Mouse (Mus musculus): ENCODE data around the gene Tex44.

Tex44 gene

DNA sequence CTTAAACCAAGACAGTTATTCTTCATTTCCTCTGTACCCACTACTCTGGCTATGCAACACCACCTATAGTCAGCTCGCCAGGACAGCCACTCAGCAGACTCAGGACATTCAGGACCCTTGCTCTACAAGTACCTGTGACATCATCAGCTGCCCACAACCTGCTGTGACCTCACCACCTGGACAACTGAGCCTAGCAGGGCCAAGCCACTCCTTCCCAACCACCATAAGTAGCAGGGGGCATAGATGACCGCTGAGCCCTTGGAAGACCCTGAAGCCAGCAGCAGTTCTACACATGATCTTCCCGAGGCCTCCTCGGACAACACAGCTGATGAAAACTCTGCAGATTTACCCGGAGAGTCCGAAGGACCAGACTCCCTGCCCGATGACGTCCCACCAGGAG lies at the start of gene Tex44, which contains the start of gene Nmur1:
Tex44 (plus strand) TSS at position 202 of the 400 bp plus-strand sequence.
Nmur1 (minus strand) TSS at position 101 of the 400 bp plus-strand sequence.
- DNase-seq (ENCODE audit: low read depth, low spot score) = no peak

DNA sequence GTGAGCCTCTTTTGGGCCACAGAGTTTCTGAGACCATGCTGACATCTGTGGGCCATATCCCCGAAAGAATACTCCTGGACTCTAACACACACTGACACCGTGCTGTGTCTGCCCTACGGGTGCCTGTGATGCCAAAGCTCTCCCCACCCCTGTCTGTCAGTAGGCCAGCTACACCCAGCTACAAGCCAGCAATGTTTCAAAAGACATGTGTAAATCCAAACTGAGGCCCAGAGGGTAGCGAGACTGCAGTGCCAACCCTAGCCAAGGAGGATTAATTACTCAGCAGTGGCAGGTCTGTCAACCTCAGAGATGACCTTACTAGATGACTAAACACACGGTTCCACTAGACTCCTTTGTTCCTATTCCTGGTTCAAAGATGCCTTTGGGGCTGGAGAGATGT lies 49.8 kb upstream of the Tex44 start:
- no peak for DNase-seq (ENCODE audit: low read depth, low spot score)

DNA sequence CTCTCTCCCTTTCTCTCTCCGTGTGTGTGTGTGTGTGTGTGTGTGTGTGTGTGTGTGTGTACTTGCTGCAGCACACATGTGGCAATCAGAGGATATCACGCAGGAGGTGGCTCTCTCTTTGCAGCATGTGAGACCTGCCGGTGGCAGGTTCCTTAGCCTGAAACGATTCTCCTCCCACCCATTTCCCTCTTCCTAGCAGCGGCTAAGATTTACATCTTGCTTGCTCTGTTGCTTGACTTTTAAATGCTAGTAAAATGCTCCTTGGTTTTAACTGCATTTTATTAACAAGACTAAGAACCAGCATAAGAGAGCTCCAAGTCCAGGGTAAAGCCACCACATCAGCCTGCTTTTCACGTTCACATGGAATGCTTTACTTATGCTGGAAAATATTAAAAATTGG lies 47.5 kb upstream of the Tex44 start:
- peak; percentile 58 for DNase-seq (ENCODE audit: low read depth, low spot score)

DNA sequence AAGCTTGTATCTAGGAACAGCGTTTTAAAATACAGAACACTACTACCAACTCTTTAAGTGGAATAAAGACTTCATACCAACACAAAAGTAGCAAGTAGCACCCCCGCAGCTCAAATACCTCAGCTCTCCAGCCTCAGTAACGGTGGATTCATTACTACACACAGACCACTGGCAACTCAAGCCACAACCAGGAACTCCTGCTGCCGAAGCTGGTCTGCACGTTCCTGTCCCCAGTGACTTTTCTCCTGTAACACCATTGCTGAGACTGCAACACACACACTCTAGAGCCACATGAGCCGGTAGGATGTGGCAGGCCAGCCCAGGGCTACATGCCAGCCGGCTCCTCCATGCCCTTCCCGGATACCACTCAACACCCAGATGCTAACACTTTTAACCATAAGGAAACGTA lies 47.0 kb upstream of the Tex44 start:
- DNase-seq (ENCODE audit: low read depth, low spot score) = no peak

DNA sequence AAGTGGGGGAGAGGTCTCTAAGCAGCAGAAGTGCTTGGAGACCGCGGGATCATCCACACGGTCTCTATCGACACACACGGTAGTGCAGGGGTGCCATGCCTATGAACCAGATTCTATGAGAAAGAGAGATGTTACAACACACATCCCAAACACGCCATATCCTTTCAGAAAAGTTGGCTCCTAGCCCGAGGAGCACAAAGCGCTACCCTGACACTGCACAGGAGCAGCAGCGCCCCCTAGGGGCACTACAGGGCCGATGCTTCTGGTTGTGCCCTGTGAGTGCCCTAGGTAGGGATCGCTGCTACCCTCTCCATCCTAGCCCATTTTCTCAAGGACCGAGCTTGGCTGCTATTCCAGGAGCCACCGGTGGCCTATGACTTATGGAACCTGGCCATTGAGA lies 45.1 kb upstream of the Tex44 start:
- no peak for DNase-seq (ENCODE audit: low read depth, low spot score)

DNA sequence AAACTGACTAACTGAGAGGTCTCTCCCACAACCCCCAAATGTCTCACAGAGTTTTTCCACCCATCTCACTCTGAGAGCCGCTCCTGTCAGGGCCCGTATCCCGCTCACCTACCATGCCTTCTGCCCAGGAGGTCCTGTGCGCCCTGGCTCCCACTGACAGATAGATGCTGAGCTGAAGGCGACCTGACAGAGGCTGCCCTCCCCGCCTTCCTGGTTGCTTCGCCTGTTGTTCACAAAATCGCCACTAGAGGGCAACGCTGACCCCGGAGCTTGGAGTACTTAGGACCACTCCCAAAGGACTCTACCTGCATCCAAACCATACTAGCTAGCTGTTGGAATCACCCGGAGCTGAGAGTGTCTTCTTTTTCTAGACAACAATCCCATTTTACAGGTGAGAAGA lies 36.9 kb upstream of the Tex44 start:
- DNase-seq (ENCODE audit: low read depth, low spot score) = no peak

DNA sequence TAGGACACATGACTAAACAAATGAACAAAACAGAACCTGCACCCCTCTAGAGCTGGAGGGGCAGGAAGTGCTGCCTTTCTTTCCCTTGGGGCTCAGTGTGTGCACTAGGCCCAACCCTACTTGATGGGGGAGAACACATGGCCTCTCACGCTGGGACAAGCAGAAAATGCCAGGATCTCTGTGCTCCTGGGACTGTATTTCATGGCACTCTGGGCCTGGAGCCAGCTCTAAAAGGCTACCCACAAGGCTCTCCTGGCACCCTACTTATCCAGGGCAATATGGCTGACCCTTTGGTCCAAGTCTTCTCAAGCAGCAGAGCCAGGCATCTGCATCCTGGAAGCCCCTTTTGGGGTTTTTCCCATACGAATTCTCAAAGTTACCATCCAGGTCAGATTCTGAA lies 34.7 kb upstream of the Tex44 start:
- no peak for DNase-seq (ENCODE audit: low read depth, low spot score)

DNA sequence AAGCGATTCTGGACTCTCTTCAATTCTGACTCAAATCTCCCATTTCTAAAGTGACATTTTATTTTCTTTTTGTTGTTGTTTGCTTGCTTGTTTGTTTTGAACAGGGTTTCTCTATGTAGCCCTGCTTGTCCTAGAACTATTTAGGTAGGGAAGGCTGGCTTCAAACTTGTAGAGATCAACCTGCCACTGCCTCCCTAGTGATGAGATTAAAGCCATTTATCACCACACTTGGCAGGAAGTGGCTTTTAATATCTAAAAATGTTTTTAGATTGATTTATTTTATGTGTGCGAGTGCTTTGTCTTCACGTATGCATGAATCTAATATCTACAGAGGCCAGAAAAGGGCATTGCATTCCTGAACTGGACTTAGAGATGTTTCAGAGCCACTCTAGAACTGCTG lies 32.9 kb upstream of the Tex44 start:
- no peak for DNase-seq (ENCODE audit: low read depth, low spot score)

DNA sequence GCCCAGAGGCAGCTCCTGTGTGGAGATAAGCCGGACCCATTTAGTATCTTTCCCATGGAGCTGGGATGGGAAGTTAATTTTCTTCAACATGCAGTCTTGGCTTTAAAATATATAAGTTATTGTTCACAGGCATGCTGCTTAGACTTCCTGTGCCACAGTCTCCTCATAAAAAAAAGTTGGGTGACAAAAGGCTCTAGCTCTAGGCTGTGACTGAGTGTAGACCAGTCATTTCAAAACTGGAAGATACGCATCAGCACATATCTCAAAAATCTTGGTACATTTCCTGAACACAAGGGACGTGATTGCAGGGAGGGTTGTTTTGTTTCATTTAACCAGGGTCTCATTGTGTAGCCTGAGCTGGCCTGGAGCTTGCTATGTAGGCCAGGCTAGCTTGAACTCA lies 31.9 kb upstream of the Tex44 start:
- DNase-seq (ENCODE audit: low read depth, low spot score) = no peak

DNA sequence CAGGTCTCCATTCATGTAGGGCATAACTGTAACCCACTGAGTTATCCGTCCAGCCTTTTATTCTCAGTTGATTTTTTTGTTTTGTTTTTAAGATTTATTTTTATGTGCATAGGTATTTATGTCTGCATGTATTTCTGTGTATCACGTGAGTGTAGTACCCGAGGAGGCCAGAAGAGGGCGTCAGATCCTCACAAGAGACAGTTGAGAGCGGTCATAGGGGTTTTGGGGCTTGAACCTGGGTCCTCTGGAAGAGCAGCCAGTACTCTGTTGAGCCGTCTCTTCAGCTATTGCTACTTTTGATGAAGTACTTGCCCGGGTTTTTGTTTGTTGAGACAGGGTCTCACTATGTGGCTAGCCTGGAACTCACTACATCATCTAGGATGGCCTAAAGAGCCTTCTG lies 30.2 kb upstream of the Tex44 start:
- DNase-seq (ENCODE audit: low read depth, low spot score) = no peak

DNA sequence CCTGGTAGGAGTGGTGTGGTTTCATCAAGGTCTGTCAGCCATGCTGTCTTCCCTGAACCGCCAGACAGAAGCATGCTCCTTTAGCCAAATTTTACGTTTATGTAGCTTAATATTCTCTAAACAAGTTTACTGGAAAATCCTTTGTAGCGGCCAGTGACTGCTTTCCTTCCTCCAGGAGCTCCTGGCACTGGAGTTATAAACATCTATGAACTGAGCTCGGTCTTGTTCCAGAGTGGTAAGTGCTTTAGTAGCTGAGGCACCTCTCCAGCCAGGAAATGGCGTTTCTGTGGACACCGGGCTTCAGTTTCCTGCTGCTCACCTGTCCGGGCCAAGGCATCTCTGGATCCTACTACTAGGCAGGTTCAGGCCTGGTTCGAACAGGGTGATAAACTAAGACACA lies 28.5 kb upstream of the Tex44 start:
- no peak for DNase-seq (ENCODE audit: low read depth, low spot score)

DNA sequence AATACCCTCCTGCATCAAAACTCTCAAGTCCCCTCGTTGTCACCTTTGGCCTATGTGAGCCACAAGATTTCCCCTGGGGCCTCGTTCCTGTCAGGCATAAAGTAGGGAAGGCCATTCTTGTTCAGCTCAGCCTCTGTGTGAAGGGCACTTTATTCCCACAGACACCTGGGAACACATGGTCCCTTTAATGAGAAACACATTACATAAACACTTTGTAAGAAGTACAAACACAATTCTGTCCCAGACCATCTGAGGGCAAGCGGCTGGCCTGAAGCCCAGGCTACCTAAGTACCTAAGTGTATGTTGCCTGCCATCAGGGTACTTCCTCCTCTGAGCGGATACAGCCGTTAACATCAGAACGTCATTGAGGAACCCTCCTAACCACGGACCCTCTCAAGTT lies 27.9 kb upstream of the Tex44 start:
- no peak for DNase-seq (ENCODE audit: low read depth, low spot score)

DNA sequence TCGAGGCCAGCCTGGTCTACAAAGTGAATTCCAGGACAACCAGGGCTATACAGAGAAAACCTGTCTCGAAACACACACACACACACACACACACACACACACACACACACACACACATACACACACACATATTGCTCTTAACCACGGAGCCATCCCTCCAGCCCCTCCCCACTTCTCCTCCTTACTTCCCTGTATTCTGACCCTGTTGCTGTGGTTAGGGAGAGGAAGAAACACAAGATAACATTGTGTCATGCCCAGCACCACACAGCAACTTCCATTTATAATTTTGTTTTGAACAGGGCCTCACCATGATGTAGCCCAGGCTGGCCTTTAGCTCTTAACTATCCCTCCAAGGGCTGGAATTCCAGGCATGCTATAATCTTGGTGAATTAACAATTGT lies 26.8 kb upstream of the Tex44 start:
- no peak for DNase-seq (ENCODE audit: low read depth, low spot score)

DNA sequence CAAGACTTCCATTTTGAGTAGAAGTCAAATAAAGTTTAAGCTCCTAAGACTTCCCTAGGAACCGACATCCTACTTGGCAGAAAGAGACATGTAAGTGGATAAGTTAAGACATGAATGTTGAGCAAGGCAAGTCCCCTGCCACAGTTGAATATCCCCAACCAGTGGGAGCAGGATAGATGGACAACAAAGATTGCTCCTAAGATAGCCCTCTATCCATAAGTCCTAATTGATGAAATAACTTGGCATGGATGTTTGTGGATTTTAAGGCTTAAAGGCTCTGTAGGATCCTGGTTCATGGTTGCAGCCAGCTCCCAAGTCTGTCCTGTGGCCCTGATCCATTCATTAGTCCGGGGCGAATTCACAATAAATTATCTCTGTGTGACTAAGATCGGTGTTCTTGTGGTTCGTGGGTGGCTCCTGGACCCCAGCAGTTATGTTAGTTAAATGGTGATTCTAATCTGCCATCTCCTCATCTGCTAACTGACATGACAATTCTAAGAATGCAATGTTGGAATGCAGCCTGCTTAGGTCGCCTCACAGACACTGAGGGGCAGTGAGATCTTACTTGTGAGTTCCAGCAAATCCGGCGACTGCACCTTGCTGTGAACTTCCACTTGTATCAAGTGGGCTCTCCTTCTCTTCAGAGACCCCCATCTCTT lies 25.9 kb upstream of the Tex44 start:
- no peak for DNase-seq (ENCODE audit: low read depth, low spot score)

DNA sequence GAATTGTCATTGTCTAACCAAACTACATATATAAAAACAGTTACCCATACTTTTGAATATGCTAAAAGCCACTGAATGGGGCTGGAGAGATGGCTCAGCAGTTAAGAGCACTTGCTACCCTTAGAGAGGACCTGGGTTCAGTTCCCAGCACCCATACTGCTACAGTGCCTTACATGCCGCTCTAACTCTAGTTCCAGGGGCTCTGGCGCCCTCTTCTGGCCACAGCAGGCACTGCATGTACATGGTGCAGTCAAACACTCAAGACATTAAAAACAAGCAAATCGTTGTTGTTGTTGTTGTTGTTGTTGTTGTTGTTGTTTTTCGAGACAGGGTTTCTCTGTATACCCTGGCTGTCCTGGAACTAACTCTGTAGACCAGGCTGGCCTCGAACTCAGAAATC lies 21.3 kb upstream of the Tex44 start:
- no peak for DNase-seq (ENCODE audit: low read depth, low spot score)

DNA sequence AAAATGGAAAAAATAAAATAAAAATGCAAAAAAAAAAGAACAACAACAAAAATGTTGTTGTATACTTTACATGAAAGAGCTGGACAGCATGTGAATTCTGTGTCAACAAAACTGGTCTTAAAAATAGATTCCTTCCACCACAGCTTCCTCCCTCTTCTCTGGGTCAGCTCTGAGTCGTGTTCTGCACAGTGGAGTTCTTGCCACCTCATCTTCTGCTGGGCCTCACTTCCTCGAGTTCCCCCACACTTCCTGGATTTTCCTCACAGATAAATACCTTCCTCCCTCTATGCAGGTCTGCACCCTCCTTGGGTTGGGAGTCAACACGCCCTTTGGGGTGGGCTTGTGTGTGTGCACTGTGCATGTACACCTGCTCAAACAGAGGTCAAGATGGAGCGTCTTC lies 19.8 kb upstream of the Tex44 start:
- no peak for DNase-seq (ENCODE audit: low read depth, low spot score)

DNA sequence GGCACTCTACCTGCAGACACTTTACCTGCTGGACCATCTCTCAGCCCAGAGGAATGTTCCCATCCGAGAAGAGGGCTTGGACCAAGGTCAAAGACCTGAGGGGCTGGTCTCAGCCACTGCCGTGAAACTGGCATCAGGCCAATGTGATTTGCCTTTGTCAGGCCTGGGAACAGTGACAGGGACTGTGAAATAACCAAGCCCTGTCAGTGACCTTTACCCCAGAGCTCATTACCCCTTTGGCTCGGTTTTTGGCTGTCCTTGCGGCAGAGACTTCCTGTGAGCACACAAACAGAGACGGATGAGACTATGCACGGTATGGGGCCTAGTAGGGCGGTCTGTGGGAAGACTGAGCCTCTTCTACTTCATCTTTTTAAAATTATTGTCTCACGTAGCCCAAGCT lies 19.2 kb upstream of the Tex44 start:
- no peak for DNase-seq (ENCODE audit: low read depth, low spot score)

DNA sequence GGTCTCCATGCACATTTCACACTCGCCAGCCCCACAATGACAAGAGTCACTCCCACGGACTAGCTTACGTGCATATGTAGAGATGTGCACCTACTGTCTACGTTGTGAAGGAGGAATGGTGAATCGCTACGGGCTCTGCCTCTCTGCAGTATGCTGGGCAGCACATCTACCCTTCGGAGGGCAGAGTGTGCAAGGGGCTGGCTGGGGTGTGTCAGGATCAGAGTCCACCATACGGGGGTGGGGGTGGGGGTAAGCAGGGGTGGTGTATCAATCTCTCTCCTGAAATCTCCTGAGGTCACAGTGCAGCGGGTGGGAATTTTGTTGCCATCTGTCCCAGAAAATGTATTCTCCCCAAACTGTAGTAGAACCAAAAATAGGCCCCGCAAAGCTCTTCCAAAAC lies 17.6 kb upstream of the Tex44 start:
- no peak for DNase-seq (ENCODE audit: low read depth, low spot score)

DNA sequence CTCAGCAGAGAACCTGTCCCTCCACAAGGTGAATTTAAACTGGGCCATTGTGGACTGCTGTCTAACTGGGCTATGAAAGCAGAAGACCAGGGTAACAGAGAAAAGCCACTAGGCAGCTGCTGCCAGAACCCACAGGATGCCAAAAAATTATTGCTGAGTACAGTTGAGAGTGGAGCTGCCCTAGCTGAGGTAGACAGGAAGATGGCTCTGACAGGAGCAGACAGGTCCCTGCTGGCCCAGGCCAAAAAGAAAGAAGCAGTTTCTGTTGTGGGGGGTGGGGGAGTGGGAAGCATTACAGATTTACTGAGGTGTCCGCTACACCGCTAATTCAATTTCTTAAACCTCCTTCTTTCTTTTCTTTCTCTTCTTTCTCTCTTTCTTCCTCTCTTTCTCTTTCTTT lies 16.7 kb upstream of the Tex44 start:
- DNase-seq (ENCODE audit: low read depth, low spot score) = no peak

DNA sequence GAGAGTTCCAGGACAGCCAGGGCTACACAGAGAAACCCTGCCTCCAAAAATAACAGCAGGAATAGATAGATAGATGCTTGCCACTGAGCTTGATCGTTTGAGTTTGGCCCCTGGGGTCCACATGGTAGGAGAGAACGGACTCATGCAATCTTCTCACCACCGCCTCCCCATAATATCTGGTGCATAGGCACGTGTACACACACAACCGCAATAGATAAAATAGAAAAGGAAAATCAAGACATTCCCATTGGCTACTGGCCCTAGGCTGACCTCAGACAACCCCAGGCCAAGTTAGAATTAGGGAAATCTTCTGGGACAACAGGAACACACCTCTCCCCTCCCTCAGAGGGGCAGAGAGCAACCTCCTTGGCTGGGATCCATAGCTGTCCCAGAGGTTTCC lies 11.4 kb upstream of the Tex44 start:
- DNase-seq (ENCODE audit: low read depth, low spot score) = no peak

DNA sequence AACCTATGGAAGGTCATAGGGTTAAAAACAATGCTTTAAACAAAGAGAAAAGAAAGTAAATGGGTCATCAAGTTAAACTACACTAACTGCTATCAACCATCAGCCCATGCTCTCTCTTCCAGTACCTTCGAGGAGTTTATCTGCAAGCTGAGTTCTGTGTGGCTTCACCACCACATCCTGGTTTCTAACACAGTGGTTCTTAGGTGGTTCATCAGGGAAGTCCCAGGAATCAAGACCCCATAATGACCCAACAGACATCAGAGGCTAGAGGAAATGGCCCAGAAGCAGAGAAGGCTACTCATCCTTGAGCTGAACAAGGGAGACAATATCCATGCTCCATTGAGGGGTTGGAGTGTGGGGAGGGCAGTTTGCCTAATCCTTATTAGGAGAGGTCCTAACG lies 11.0 kb upstream of the Tex44 start:
- DNase-seq (ENCODE audit: low read depth, low spot score) = no peak

DNA sequence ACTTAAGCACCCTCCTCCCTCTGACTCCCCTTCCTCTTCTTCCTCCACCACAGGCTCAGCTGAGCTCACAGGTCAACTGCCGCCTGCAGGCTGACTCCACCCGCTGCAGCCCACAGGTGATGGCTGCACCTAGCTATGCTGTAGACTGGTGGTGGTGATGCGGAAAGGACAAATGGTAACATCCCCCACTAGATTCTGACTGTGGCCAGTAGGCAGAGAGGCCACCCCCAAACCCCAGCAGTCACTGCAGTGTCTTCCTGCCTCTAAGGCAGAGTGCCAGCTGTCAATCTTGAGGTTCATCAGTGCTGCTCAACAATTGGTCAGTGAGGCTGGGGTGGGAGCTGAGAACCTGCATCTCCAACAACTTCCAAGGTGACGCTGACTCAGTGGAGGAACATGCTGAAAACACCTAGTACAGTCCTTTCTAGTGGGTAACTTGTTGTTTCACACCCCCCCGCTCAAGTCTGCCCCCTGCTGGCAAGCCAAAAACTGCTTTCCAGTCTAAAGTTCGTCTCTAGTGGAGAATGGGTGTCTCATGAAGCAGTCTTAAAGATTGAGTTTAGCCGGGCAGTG lies 10.4 kb upstream of the Tex44 start:
- no peak for DNase-seq (ENCODE audit: low read depth, low spot score)

DNA sequence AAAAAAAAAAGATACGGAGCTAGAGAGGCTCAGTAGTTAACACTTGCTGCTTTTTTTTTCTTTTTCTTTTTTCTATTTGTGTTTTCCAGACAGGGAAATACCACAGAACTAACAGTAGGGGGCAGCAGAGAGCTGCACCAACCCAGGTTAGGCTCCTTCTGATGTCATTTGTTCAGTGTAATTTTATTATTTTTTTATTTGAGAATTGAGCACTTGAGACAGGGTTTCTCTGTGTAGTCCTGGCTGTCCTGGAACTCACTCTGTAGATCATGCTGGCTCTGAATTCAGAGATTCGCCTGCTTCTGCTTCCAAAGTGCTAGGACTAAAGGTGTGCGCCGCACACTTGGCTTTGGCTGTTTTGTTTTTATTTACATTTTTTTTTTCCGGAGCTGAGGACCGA lies 9.8 kb upstream of the Tex44 start:
- DNase-seq (ENCODE audit: low read depth, low spot score) = no peak

DNA sequence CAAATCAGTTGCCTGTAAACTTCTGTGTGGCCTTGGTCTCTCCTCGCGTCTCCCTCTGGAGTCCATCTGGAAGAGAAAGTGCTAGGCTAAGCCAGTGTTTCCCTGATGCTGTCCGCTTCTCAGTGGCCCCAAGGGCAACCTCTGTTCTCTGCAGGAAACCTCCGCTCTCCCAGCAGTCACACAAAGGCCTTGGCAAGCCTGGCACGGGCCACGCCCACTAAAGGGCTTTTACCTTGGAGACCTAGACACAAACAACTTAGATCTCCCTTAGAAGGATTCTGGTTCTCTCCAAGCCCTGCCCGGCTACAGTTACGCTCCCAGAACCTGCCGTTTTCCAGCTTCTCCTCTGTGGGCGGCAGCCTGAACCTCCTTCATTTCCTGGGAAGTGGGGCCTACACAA lies 5.1 kb upstream of the Tex44 start:
- DNase-seq (ENCODE audit: low read depth, low spot score) = no peak

All from telencephalon, adult 2 months (tissue).